Mouse (Mus musculus): ENCODE results near the gene Gng2. TPM values are rescaled to one million over a fixed set of nuclear protein-coding genes. Genes with fewer than 3 reads are reported as not detected.

Gng2 gene
- total and polyA plus RNA-seq, 2 experiments from 2014 or later: 374 to 419 TPM

DNA sequence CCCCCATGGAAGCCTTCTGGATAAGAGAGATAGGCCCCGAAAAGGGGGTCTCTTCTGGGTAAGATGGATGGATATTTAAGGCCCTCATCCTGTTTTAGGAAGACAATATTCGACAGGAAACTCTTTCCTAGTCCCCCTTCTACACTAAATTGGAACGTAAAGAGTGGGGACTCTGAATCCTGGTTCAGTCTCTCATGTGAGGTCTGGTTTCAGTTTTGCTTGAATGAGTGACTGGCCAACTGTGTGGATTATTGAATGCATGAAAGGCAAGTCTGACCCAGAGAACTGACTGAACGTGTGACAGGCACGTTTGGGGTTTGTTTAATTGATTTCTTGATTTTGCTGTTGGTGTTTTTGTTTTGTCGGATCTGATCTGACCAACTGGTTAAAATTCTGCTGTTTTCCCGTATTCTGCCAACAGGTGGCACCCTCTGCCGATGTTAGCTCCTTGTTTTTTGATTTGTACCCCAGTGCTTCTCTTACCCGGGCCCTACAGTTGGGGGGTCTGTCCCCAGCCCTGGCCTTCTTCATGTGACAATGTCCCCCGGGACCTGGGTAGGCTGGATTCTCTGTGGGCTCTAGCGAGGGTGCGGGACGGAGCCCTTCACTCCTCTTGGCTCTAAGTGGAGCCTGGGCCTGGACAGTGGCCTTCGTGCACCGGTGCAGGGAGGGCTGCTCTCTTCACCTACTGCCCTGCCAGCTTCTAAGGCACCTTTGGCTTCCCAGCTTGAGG is 137.7 kb downstream of the Gng2 start:
- no peak overlapping the region for H3K27ac ChIP-seq (ENCODE audit: low read depth, low read length)
- peak; percentile 72 for DNase-seq (ENCODE audit: low spot score)
- no peaks in the 10 kb centered on the region for H3K9me3 ChIP-seq (ENCODE audit: low read length)
- peak overlapping the region; percentile 8; the same call in 1 of the 2 replicates for H3K4me3 ChIP-seq (ENCODE audit: low read depth, low read length)
- ATAC-seq (ENCODE audit: low FRiP score): peak; percentile 44; the same call in 1 of the 2 replicates
- H3K27me3 ChIP-seq (ENCODE audit: insufficient read depth, low read length): no peaks in the 10 kb centered on the region
- H3K4me2 ChIP-seq (ENCODE audit: low read depth, low read length, poor library complexity, severe bottlenecking): peak overlapping the region; percentile 43
- 25% methylated on average over 15 of the region's 15 CpGs for WGBS
- H3K36me3 ChIP-seq (ENCODE audit: insufficient read depth, low read length): no peaks in the 10 kb centered on the region
- no peaks in the 10 kb centered on the region for H3K4me1 ChIP-seq (ENCODE audit: insufficient read depth, low read length)
- peak; percentile 83 for TF ChIP-seq CTCF (IDR thresholded peaks at IDR 0.05)
- no peak overlapping the region; the same call in 1 of the 2 replicates for H3K9ac ChIP-seq (replicated peaks; ENCODE audit: low read length, poor library complexity, severe bottlenecking)

DNA sequence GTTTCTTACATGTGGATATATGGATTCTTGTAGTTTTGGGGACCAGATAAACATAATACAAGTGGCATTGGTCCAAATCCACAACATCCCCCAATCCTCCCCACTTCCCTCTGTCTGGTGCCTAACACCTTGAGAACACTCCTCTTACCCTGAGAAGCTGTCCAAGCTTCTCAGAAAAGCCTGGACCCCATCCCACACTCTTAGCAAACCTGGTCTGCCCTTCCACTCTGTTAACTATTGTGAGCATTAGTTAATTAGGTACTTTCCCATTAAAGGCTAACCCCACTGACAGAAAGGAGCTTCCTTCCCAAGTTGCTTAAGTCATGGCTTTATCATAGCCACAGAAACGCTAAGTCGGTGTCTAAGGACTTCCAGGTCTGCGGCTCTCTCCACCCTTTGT is 141.1 kb downstream of the Gng2 start:
- H3K9me3 ChIP-seq (ENCODE audit: low read length): no peaks in the 10 kb centered on the region
- no peak for ATAC-seq (ENCODE audit: low FRiP score)
- DNase-seq (ENCODE audit: low spot score): no peak
- no peaks in the 10 kb centered on the region for H3K36me3 ChIP-seq (ENCODE audit: insufficient read depth, low read length)
- 87% methylated on average over 3 of the region's 3 CpGs for WGBS
- no peak overlapping the region for H3K9ac ChIP-seq (replicated peaks; ENCODE audit: low read length, poor library complexity, severe bottlenecking)
- H3K27me3 ChIP-seq (ENCODE audit: insufficient read depth, low read length): no peaks in the 10 kb centered on the region
- no peaks in the 10 kb centered on the region for H3K4me1 ChIP-seq (ENCODE audit: insufficient read depth, low read length)
- TF ChIP-seq CTCF (IDR thresholded peaks at IDR 0.05): no peak
- H3K27ac ChIP-seq (ENCODE audit: low read depth, low read length): no peak overlapping the region
- H3K4me3 ChIP-seq (ENCODE audit: low read depth, low read length): no peak overlapping the region
- H3K4me2 ChIP-seq (ENCODE audit: low read depth, low read length, poor library complexity, severe bottlenecking): no peak overlapping the region

DNA sequence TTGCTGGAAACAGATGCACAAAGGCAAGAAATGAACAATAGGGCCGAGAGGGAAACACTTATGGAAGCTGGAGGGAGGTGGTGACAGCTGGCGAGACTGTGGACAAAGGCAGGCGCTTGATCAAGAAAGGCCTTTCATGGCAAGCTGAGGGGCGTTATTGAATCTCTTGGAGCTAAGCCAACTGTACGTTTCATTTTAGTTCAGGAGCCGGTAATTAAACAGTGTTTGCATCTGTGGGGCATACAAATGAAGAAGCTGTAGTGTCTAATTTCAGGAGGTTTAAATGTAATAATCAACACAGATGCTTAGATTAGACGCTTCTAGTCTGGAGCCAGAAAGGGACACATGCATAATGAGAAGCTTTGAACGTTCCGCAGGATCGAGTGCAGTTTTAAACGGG is 151.9 kb downstream of the Gng2 start:
- 25% methylated on average over 11 of the region's 11 CpGs for WGBS
- no peaks in the 10 kb centered on the region for H3K27me3 ChIP-seq (ENCODE audit: insufficient read depth, low read length)
- H3K4me1 ChIP-seq (ENCODE audit: insufficient read depth, low read length): no peaks in the 10 kb centered on the region
- ATAC-seq (ENCODE audit: low FRiP score): no peak
- H3K9ac ChIP-seq (replicated peaks; ENCODE audit: low read length, poor library complexity, severe bottlenecking): no peak overlapping the region
- no peaks in the 10 kb centered on the region for H3K9me3 ChIP-seq (ENCODE audit: low read length)
- TF ChIP-seq CTCF (IDR thresholded peaks at IDR 0.05): no peak
- H3K27ac ChIP-seq (ENCODE audit: low read depth, low read length): 0 out of 2 replicates have a peak overlapping the region, but pooled peaks have one; percentile 3
- H3K36me3 ChIP-seq (ENCODE audit: insufficient read depth, low read length): no peaks in the 10 kb centered on the region
- DNase-seq (ENCODE audit: low spot score): peak; percentile 67
- no peak overlapping the region for H3K4me3 ChIP-seq (ENCODE audit: low read depth, low read length)
- H3K4me2 ChIP-seq (ENCODE audit: low read depth, low read length, poor library complexity, severe bottlenecking): no peak overlapping the region

GRCm38 (mm10) chr14:19823321-19824142 is 153.9 kb downstream of the Gng2 start, which contains the start of gene Rtraf:
Gene Rtraf, minus strand, starts transcription at chr14:19823824.
- DNase-seq (ENCODE audit: low spot score) (peak; percentile 98), ATAC-seq (ENCODE audit: low FRiP score) (peak; percentile 99)
- Histone ChIP-seq H3K4me1 (ENCODE audit: insufficient read depth, low read length) (no peaks in the 10 kb centered on the region), H3K36me3 (ENCODE audit: insufficient read depth, low read length) (no peaks in the 10 kb centered on the region), H3K9ac (replicated peaks; ENCODE audit: low read length, poor library complexity, severe bottlenecking) (peak within 1 kb of the TSS; percentile 83), H3K9me3 (ENCODE audit: low read length) (no peaks in the 10 kb centered on the region), H3K4me2 (ENCODE audit: low read depth, low read length, poor library complexity, severe bottlenecking) (peak within 1 kb of the TSS; percentile 72), H3K27ac (ENCODE audit: low read depth, low read length) (peak within 1 kb of the TSS; percentile 67; the same call in 1 of the 2 replicates), H3K27me3 (ENCODE audit: insufficient read depth, low read length) (no peaks in the 10 kb centered on the region), H3K4me3 (ENCODE audit: low read depth, low read length) (peak within 1 kb of the TSS; percentile 70)
- 0 out of 2 replicates have a peak, but pooled peaks have one; percentile 7 for TF ChIP-seq CTCF (IDR thresholded peaks at IDR 0.05)
- under 1% methylated on average over 79 of the region's 80 CpGs for WGBS

Other genes starting within 250 kb of the Gng2 start
- gene Nid2, start 226.4 kb downstream of the Gng2 start, total RNA-seq (2014; rRNA removed): 35.2 and 39.0 TPM in 2 replicates
- 18.6 and 21.3 TPM in 2 replicates for gene Nid2, start 226.4 kb downstream of the Gng2 start, polyA plus RNA-seq (2015; fragmentation: Nextera tagmentation; extraction: Ambion mirVana)
- gene Rtraf, start 153.8 kb downstream of the Gng2 start, total RNA-seq (2014; rRNA removed): 72.8 and 85.3 TPM in 2 replicates
- 131 and 137 TPM in 2 replicates for gene Rtraf, start 153.8 kb downstream of the Gng2 start, polyA plus RNA-seq (2015; fragmentation: Nextera tagmentation; extraction: Ambion mirVana)
- 3.8 and 4.9 TPM in 2 replicates for gene Saysd1, start 160.9 kb upstream of the Gng2 start, total RNA-seq (2014; rRNA removed)
- gene Saysd1, start 160.9 kb upstream of the Gng2 start, polyA plus RNA-seq (2015; fragmentation: Nextera tagmentation; extraction: Ambion mirVana): 8.6 and 9.8 TPM in 2 replicates
- gene Kcnk5, start 204.2 kb upstream of the Gng2 start, total RNA-seq (2014; rRNA removed): 0.99 and 1.0 TPM in 2 replicates
- 0.70 and 0.80 TPM in 2 replicates for gene Kcnk5, start 204.2 kb upstream of the Gng2 start, polyA plus RNA-seq (2015; fragmentation: Nextera tagmentation; extraction: Ambion mirVana)

Measured in midbrain, postnatal 0 days (tissue).